Mouse (Mus musculus): ENCODE data around the gene Edem1.

Gene Edem1

DNA sequence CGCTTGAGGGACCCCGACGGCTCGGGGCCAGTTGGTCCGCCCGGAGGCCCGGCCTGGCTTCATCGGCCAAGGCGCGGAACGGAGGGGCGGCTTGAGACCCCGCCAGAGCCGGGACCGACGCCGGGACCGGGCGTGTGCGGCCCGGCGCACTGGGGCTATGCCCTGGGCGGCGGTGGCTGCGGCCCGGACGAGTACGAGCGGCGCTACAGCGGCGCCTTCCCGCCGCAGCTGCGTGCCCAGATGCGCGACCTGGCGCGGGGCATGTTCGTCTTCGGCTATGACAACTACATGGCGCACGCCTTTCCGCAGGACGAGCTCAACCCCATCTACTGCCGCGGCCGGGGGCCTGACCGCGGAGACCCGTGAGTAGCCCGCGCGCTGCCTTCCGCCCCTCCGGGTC, 431 bp downstream of the Edem1 start:
- in situ Hi-C loops (cut with MboI; ENCODE audit: unreplicated experiment in 2 of 2): loop anchor here (25.0 kb wide), 3 partner anchors 292 to 667 kb away; partner anchors contain the start of gene Itpr1 (in 1 of the 2)

DNA sequence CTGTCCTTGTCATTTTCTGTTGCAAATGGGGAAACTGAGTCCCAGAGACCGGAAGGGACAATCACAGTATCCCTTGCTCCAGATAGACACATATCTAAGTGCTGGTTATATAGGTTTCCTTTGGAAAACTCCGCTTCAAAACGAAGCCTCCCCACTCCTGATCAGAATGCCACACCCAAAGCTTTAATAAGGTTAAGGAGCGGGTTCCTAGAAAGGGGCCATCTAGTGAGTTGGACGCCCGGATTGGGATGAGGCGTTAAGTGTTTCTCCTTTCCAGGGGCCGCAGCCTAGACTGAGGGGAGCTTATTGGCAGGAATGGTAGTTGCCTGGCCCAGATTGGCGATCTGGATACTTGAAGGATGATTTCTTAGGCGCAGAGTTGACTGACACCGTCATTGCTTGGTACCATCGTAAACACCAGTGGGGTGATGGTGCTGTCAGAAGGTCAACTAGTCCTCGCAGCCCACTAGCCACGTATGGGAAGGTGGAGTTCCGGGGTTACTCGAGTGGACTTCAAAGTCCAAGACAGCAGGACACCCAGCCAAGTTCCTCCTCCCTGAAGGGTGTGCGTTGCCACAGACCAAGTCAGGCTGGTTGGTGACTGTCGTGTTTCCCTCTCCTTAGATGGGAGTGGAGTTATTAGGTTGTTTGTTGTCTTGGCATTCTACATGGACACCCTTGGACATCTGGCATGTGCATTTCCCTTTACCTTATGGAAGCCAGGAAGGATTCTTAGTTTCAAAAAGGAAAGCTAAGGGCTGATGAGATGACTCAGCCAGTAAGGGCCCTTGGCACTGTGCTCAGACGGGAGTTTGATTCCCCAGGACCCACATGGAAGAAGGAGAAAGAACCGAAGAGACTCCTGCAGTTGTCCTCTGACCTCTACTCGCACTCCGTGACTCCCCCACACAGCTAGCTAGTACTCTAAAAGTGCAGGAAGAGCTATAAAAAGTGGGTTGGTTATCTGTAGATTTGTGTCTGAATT, 1.2 kb downstream of the Edem1 start:
- in situ Hi-C loops (cut with MboI; ENCODE audit: unreplicated experiment in 2 of 2): loop anchor here (25.0 kb wide), 3 partner anchors 292 to 667 kb away; partner anchors contain the start of gene Itpr1 (in 1 of the 2)

DNA sequence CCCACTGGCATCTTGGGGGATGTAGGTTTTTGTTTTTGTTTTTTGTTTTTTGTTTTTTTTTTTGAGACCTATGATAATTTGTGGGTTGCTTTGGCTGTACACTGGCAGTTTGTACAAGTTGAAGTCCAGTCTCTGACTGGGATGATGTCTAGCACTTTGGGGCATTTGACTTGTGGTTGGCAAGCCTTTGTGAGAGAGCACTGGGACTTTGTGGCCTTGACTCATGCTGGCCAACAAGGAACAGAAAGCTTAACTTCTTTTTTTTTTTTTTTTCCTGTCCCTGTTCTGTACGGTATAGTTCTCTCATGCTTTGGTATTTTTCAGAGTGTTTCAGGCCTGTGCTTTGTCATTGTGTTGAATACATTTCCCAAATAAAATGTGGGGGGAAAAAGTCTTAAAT, 3.7 kb downstream of the Edem1 start:
- in situ Hi-C loops (cut with MboI; ENCODE audit: unreplicated experiment in 2 of 2): loop anchor here (25.0 kb wide), 3 partner anchors 295 to 670 kb away; partner anchors contain the start of gene Itpr1 (in 1 of the 2)

- in situ Hi-C loops (cut with MboI; ENCODE audit: unreplicated experiment in 2 of 2): loop anchor here (25.0 kb wide), 3 partner anchors 296 to 671 kb away; partner anchors contain the start of gene Itpr1 (in 1 of the 2)
Measured at GRCm38 (mm10) chr6:108832989-108833388, 4.5 kb downstream of the Edem1 start.

GRCm38 (mm10) chr6:108833963-108834697, 5.7 kb downstream of the Edem1 start:
- in situ Hi-C loops (cut with MboI; ENCODE audit: unreplicated experiment in 2 of 2): loop anchor here (25.0 kb wide), 3 partner anchors 297 to 672 kb away; partner anchors contain the start of gene Itpr1 (in 1 of the 2)

- in situ Hi-C loops (cut with MboI; ENCODE audit: unreplicated experiment in 2 of 2): loop anchor here (5.0 to 25.0 kb wide), 4 partner anchors 54 to 674 kb away; partner anchors contain the start of genes Arl8b (in 1 of the 2) and Itpr1 (in 1 of the 2)
Measured at GRCm38 (mm10) chr6:108835765-108836691, 7.6 kb downstream of the Edem1 start.

DNA sequence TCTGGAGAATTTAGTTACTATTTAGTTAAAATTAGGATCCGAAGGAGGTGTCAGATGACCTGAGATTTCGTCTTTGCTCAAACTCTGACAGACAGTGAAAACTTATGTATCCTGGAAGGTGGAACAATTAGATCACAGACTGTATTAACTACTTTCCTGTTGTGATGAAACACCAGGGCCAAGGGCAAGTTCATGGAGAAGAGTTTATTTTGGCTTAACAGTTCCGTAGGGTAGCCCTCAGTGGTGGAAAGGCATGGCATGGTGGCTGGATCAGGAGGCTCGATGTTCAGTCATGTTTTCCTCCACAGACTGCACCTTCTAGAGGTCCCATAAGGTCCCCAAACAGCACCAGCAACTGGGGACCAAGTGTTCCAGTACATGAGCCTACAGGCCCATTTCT, 8.6 kb downstream of the Edem1 start:
- in situ Hi-C loops (cut with MboI; ENCODE audit: unreplicated experiment in 2 of 2): loop anchor here (5.0 to 25.0 kb wide), 4 partner anchors 55 to 675 kb away; partner anchors contain the start of genes Arl8b (in 1 of the 2) and Itpr1 (in 1 of the 2)

- in situ Hi-C loops (cut with MboI; ENCODE audit: unreplicated experiment in 2 of 2): loop anchor here (5.0 to 25.0 kb wide), 4 partner anchors 56 to 676 kb away; partner anchors contain the start of genes Arl8b (in 1 of the 2) and Itpr1 (in 1 of the 2)
Measured at GRCm38 (mm10) chr6:108837958-108838357, 9.5 kb downstream of the Edem1 start.

- in situ Hi-C loops (cut with MboI; ENCODE audit: unreplicated experiment in 2 of 2): loop anchor here (5.0 to 25.0 kb wide), 4 partner anchors 57 to 677 kb away; partner anchors contain the start of genes Arl8b (in 1 of the 2) and Itpr1 (in 1 of the 2)
Measured at GRCm38 (mm10) chr6:108839432-108839831, 11.0 kb downstream of the Edem1 start.

- in situ Hi-C loops (cut with MboI; ENCODE audit: unreplicated experiment in 2 of 2): loop anchor here (25.0 kb wide), 3 partner anchors 304 to 679 kb away; partner anchors contain the start of gene Itpr1 (in 1 of the 2)
Measured at GRCm38 (mm10) chr6:108840861-108841640, 12.6 kb downstream of the Edem1 start.

GRCm38 (mm10) chr6:108843664-108844063, 15.2 kb downstream of the Edem1 start:
- in situ Hi-C loops (cut with MboI; ENCODE audit: unreplicated experiment in 2 of 2): loop anchor here (25.0 kb wide), 3 partner anchors 306 to 681 kb away; partner anchors contain the start of gene Itpr1 (in 1 of the 2)

- in situ Hi-C loops (cut with MboI; ENCODE audit: unreplicated experiment in 2 of 2): loop anchor here (25.0 kb wide), 3 partner anchors 307 to 682 kb away; partner anchors contain the start of gene Itpr1 (in 1 of the 2)
Measured at GRCm38 (mm10) chr6:108844093-108844492, 15.7 kb downstream of the Edem1 start.

- in situ Hi-C loops (cut with MboI; ENCODE audit: unreplicated experiment in 2 of 2): loop anchor here (25.0 kb wide), 3 partner anchors 307 to 682 kb away; partner anchors contain the start of gene Itpr1 (in 1 of the 2)
Measured at GRCm38 (mm10) chr6:108844771-108845170, 16.3 kb downstream of the Edem1 start.

- in situ Hi-C loops (cut with MboI; ENCODE audit: unreplicated experiment in 2 of 2): no loop called here
Measured at GRCm38 (mm10) chr6:108852088-108852670, 23.7 kb downstream of the Edem1 start.

- in situ Hi-C loops (cut with MboI; ENCODE audit: unreplicated experiment in 2 of 2): no loop called here
Measured at GRCm38 (mm10) chr6:108852986-108853385, 24.5 kb downstream of the Edem1 start.

GRCm38 (mm10) chr6:108858583-108858982, 30.1 kb downstream of the Edem1 start:
- in situ Hi-C loops (cut with MboI; ENCODE audit: unreplicated experiment in 2 of 2): no loop called here

GRCm38 (mm10) chr6:108861226-108861625, 32.8 kb downstream of the Edem1 start:
- in situ Hi-C loops (cut with MboI; ENCODE audit: unreplicated experiment in 2 of 2): no loop called here

DNA sequence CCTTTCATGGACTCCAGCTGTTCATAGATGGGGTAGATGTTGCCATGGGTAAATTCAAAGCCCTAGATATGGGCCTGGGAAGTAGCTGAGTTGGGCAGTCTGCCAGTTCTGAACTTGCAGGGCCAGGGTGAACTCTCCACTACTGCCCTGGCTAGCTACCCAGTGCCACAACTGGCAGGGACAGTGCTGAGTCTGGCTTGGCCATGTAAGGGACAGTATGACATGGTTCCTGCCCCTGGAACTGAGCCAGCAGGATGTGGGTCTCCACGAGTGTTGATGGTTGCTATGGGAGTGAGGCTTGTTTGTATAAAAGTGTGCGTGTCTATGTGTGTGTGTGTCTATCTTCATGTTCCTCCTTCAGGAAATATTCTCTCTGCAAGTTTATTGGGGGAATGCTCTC, 34.1 kb downstream of the Edem1 start:
- in situ Hi-C loops (cut with MboI; ENCODE audit: unreplicated experiment in 2 of 2): no loop called here

Data from v-Abl transformed pro-B cells (cell line).